Mouse (Mus musculus): ENCODE data around the gene Ifitm10.
A peak's percentile ranks its signal among the peaks of the same experiment; 100 is the strongest.
"Not testable (repeated sequence)": the region's sequence is repeated elsewhere in the genome, so short reads cannot be mapped to it uniquely, and the experiment has no call there.

Ifitm10 gene

DNA sequence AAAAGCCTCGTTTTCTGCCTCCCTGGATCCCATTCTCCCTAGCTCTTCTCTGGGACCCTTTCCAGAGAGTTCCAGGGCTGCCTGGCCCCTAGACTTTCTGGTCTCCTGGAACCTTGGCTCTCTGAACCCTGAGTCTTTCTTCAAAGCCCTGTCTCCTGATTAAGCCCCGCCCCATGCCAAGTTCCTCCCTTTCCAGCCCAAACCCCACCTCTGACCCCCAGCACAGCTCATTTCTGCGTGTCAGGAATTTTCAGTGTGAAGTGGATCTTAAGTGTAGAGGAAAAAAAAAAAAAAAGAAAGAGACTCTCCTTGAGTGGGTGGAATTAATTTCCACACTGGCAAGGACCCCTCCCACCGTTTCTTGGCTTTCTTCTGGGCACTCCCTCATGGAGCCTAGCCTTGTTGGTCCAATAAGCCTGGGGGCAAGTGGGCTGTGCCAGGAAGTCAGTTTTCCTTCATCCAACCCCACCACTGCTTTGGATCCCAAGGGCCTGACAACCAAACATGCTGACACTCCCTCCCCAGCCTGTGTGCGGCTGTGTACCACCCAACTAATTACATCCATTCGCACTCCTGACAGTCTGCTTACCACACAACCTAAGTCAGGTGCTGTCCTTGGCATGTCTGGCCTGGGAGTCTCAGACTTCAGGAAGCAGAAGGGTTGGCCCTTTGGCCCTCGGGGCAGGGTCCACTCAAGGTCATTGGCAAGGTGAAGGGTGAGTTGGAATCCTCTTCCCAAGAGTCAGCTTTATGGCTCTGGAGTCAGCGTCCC lies at the start of gene Ifitm10:
Gene Ifitm10 (minus strand): TSS at position 113 of the 772 bp plus-strand sequence.
- DNase-seq (ENCODE audit: extremely low read depth, insufficient read length, low spot score), result peak; percentile 76

GRCm38 (mm10) chr7:142421826-142422225 lies 48.3 kb upstream of the Ifitm10 start:
- DNase-seq (ENCODE audit: extremely low read depth, insufficient read length, low spot score), result no peak

DNA sequence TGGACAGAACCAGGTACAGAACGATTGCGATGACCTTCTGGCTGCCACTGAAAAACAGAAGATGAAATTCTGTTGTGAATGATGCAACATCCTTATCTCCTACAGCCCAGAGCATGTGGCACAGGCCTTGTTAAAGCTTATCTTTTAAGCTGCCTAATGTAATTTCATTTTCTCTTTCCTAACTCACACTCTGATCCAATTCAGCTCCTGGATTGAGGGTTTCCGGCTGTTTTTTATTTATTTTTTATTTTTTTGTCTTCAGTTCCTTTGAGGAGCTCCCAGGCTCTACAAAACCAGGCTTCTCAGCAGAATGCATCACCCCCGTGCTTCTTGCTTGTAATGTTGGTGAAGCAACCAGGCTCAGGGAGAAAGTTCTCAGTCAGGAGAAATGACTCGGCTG lies 46.3 kb upstream of the Ifitm10 start:
- DNase-seq (ENCODE audit: extremely low read depth, insufficient read length, low spot score), result no peak

DNA sequence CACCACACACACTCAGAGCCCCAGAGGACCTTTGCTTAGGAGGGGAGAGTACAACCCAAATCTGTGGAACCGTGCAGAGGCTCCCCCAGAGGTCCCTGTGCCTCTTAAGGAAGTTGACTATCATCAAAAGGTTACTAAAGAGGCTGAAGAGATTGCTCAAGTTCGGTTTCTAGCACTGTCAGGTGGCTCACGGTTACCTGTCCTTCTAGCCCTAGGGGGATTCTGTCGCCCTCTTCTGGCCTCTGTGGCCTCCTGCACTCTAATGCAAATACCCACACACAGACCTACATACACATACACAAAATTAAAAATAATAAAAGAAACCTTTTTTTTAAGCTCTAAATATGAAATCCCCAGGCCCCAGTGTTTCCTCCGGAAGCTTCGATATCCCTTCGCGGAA lies 45.1 kb upstream of the Ifitm10 start:
- DNase-seq (ENCODE audit: extremely low read depth, insufficient read length, low spot score), result no peak

- no peak for DNase-seq (ENCODE audit: extremely low read depth, insufficient read length, low spot score)
Observed at GRCm38 (mm10) chr7:142418027-142418426, 44.5 kb upstream of the Ifitm10 start.

- no peak for DNase-seq (ENCODE audit: extremely low read depth, insufficient read length, low spot score)
Observed at GRCm38 (mm10) chr7:142416225-142416624, 42.7 kb upstream of the Ifitm10 start.

DNA sequence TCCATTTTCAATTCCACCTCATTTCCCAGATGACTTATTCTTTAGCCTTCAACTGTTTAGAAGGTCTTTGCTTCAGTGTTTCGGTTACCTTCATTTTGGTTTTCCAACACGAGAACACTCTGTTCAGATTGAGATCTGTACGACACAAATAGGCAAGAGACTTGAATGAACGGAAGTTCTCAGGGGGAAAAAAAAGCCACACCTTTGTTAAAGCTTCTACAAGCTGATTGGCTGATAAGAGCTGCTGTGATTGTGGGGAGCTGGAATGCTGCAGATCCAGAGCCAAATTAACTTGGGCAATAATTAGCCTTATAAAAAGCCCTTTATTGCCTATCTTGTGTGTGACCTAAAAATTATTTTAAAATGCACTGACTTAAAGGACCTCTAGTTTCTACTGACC lies 41.8 kb upstream of the Ifitm10 start:
- DNase-seq (ENCODE audit: extremely low read depth, insufficient read length, low spot score), result no peak

DNA sequence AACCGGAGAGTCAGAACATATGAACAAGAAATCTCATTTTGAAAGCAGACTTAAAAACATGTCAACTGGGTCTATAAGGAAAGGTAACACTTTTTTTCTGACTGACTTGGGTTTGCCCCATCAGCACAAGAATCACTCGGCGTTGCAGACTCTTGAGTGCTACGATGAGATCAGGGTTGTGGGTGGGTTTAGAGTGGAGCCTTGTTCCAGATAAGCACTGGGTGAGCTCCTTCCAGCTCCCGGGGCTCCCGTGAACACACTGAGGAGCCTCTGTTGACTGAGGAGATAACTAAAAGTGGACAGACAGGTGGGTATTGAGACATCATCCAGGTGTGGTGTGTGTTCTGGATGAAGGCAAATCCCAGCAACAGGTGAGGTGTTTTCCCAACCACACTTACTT lies 39.7 kb upstream of the Ifitm10 start:
- no peak for DNase-seq (ENCODE audit: extremely low read depth, insufficient read length, low spot score)

GRCm38 (mm10) chr7:142409603-142410002 lies 36.0 kb upstream of the Ifitm10 start:
- DNase-seq (ENCODE audit: extremely low read depth, insufficient read length, low spot score), result no peak

DNA sequence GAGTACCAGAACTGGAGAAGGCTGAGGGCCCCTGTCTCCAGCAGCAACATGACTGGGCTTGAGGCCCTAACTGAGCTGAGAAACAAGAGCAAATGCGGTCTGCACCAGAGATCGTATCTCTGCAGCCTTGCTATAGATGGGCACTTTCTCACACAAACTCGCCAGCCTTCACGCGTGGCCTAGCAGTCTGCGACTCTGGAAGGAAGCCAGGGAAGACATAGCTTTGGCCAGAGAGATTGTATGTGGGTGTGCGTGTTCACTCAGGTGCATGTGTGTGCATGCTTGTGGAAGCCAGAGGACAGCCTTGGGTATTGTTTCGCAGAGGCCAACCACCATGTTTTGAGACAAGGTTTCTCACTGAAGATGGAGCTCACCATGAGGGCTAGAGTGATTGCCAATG lies 35.1 kb upstream of the Ifitm10 start:
- DNase-seq (ENCODE audit: extremely low read depth, insufficient read length, low spot score), result no peak

- DNase-seq (ENCODE audit: extremely low read depth, insufficient read length, low spot score), result no peak
Observed at GRCm38 (mm10) chr7:142407935-142408334, 34.4 kb upstream of the Ifitm10 start.

GRCm38 (mm10) chr7:142405134-142405533 lies 31.6 kb upstream of the Ifitm10 start:
- not testable (repeated sequence) for DNase-seq (ENCODE audit: extremely low read depth, insufficient read length, low spot score)

GRCm38 (mm10) chr7:142403591-142403990 lies 30.0 kb upstream of the Ifitm10 start:
- no peak for DNase-seq (ENCODE audit: extremely low read depth, insufficient read length, low spot score)

DNA sequence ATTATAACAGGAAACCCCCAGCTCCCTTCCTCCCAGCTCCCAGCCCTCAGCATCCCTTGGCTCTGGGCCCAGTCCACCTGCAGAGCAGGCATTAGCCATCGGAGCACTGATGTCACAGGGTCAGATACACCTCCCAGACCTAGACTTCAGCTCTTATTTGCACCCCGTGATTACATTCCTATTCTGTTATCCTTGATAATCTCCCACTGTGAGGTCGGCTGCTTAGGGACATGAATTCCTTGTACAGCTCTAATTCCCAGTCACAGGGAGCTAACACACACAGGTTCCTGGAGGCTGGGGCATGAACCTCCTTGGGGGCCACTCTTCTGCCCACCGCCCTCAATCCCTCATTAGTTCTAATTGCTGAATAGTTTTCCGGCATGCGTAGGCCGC lies 27.2 kb upstream of the Ifitm10 start:
- DNase-seq (ENCODE audit: extremely low read depth, insufficient read length, low spot score), result no peak

DNA sequence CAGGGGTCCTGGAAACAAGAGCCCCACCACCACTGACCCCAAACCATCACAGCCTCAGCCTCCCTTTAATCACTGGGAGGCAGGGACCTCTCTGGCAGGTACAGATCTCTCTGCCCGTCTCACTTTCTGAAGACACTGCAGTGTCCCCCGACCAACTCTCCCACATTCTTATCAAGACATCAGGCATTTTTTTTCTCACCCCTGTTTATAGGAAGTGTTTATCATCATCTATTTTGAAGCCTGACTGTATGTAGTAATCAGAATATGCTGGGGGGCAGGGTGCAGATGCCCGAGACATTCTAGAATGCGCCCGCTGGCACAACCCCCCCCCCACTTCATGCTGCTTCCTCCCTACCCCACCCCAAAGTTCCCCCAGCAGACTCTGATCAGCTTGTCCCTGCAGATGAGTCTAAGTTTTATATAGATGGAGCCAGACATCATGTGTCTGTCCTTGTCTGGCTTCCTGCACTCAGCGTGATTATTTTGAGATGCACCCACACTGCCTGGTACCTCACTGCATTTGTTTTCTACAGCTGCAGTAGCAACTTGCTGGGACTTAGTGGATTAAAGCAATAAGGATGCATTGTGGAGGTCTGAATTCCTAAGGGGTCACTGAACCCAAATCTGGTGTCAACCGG lies 26.7 kb upstream of the Ifitm10 start:
- DNase-seq (ENCODE audit: extremely low read depth, insufficient read length, low spot score), result no peak

DNA sequence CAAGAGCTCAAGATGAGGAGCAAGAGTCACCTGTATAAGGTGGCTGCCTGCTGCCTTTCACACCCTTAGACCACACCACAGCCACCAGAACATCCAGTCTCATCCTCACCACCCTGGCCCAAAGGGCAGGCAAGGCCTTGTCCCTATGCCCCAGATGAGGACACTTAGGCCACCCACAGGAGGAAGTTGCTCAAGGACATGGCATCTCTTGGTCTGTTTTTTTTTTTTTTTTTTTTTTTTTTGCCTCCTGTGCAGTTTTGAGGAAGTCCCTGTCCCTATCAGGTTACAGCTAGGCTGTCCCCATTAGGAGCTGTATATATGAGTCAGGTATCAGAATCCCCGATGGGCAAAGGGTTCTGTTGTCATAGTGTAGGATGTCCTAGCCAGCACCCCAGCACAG lies 25.7 kb upstream of the Ifitm10 start:
- DNase-seq (ENCODE audit: extremely low read depth, insufficient read length, low spot score), result no peak

DNA sequence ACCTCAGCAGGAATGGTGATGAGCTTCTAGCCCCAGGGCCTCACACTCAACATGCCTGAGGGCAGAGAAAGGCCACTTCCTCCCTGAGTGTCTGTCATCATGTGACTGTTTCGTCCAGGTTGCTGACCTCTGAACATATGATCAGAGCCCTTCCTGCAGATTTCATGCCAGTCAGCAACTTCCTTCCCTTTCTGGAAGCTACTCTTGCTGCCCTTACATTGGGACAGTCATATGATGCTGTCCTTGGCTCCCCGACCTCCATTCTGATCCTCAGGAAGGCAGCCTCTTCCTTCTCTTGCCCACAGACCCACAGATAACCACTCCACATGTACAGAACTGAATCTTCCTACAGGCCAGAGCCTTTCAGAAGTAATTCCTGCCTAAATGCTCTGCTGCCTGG lies 24.5 kb upstream of the Ifitm10 start:
- no peak for DNase-seq (ENCODE audit: extremely low read depth, insufficient read length, low spot score)

DNA sequence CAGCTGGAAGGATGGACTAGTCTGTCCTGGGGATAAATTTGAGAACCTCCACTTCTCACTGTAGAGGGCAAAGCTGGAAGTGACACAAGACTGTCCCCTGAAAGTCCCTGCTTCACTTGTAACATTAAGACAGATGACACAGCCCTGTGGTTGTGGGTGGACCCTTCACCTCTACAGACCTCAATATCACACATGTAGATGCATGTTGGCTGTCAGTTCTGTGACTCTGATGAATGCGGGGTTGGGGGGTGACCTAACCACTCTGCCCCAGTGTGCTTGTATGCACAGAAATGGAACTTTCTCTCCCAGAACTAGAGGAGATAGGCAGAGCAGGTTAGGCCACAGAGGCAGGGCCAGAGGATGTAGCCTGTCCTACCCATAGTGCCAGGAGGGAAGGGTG lies 23.1 kb upstream of the Ifitm10 start:
- no peak for DNase-seq (ENCODE audit: extremely low read depth, insufficient read length, low spot score)

- no peak for DNase-seq (ENCODE audit: extremely low read depth, insufficient read length, low spot score)
Observed at GRCm38 (mm10) chr7:142395472-142395871, 21.9 kb upstream of the Ifitm10 start.

DNA sequence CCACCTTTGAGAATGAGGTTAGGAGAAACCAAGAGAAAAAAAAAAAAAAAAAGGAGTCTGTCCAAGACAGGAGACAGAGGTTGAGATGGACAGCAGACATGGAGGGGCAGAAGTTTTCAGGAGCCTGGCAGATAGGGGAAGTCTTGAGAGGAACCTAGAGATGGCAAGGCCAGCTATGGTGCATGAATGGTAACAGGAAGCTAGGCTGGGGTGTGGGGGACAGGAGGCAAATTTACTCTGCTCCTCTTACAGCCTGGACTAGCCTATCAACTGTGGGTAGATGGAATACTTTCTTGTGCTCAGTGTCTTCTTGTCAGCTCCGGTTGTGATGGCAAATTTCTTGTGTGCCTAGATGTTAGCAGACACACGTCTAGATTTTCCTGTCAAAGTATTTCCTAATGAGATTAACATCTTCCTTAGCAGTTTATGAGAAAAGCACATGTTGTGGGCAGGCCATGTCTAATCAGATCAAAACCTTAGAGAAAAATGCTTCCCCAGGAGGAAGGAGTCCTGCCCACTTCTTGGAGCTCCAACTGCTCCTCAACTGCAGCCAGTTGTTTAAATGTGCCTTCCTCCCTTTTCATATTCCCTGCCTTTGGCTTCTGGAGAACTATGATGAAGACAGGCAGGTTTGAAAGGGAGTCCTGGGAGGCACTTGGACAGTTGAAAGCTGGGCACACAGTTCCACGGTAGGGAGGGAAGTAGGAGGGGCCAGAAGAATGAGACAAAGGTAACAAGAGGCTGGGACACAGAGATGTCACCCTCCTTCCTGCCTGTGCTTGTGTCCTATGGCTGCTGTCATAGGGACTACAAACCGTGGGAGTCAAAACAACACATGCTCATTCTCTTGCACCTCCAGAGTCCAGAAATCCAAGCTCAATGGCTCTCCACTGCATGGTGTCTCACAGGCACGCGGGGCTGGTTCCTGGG lies 21.0 kb upstream of the Ifitm10 start:
- no peak for DNase-seq (ENCODE audit: extremely low read depth, insufficient read length, low spot score)

DNA sequence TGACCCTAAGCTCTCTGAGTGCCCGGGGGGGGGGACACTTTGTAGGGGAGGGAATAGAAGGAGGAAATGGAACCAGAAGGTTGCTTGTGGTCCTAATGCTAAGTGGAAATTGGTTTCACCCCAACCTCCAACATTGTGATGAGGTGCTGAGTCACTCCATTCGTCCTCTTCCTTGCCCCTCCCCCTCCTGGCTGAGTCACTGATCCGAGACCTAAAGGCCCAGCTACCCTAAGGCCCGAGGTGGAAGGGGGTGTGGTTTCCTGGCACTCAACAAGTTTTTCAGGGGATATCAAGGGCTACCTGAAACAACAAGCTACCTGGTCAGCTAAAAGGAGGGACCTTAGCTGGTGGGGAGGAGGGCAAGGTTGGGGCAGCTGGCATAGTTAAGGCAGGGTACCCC lies 19.6 kb upstream of the Ifitm10 start:
- peak; percentile 70 for DNase-seq (ENCODE audit: extremely low read depth, insufficient read length, low spot score)

All from 3134 (cell line).